Mouse (Mus musculus): ENCODE results near the gene Nek5. TPM values are rescaled to one million over a fixed set of nuclear protein-coding genes. Genes with fewer than 3 reads are reported as not detected.

Nek5 gene
- total RNA-seq, 2 experiments from 2014 or later = not detected

DNA sequence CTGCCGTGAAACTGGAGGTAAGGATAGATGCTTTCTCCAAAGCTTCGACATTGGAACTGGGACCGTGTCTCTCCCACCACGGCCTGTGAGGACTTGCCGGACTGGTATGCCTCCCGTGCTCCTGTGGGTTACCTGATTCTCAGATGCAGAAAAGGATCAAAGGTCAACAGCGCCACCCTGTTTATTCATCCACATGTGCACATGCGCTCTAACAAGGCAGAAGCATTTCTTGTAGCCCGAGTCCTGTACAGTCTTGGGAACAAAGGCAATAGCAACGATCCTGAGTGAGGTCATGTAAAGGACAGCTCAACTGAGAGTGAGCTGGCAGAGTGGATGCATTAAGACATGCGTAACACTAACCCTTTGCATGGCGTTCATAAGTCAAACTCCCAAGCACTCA, 7.2 kb upstream of the Nek5 start:
- no peak for DNase-seq
- intact Hi-C loops (cut with DNase I; ENCODE audit: low total_unique reads) = no loop called here

DNA sequence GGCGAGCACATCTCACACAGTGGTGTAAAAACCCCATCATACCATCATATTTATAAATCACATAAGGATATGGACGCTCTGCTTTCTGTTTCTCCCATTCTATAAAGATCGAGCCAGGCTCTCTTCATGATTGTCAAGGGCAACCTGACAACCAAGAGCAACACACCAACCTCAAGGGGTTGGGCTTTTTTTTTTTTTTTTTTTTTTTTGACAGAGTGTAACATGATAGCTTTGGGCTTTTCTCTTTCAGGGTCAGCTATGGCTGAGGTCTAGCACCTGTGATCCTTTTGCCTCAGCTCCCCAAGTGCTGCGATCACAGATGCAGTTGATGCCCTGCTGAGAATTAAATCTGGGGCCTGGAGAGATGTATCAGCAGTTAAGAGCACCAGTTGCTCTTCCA, 17.8 kb downstream of the Nek5 start:
- no peak for DNase-seq
- intact Hi-C loops (cut with DNase I; ENCODE audit: low total_unique reads) = no loop called here

GRCm38 (mm10) chr8:22091568-22091967, 33.3 kb downstream of the Nek5 start:
- no peak for DNase-seq
- intact Hi-C loops (cut with DNase I; ENCODE audit: low total_unique reads) = no loop called here

DNA sequence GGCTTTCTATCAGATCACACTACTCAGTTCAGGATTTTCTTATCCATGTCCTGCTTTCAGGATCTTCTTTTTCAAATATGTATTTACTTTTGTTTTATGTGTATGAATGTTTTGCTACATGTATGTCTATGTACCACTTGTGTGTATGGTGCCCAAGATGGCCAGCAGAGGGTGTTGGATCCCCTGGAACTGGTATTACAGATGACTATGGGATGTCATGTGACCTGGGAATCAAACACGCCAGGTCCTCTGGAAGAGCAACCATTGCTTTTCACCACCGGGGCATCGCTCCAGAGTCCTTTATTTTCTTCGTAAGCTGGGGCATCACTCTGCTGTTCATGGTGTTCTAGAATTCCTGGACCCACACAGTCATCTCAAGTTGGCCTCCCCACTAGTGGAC, 35.6 kb downstream of the Nek5 start:
- intact Hi-C loops (cut with DNase I; ENCODE audit: low total_unique reads) = no loop called here
- no peak for DNase-seq

- DNase-seq = no peak
- intact Hi-C loops (cut with DNase I; ENCODE audit: low total_unique reads) = no loop called here
Observed at GRCm38 (mm10) chr8:22079313-22080007, 45.4 kb downstream of the Nek5 start.

- no peak for DNase-seq
- intact Hi-C loops (cut with DNase I; ENCODE audit: low total_unique reads) = no loop called here
Observed at GRCm38 (mm10) chr8:22061126-22061525, 63.7 kb downstream of the Nek5 start.

DNA sequence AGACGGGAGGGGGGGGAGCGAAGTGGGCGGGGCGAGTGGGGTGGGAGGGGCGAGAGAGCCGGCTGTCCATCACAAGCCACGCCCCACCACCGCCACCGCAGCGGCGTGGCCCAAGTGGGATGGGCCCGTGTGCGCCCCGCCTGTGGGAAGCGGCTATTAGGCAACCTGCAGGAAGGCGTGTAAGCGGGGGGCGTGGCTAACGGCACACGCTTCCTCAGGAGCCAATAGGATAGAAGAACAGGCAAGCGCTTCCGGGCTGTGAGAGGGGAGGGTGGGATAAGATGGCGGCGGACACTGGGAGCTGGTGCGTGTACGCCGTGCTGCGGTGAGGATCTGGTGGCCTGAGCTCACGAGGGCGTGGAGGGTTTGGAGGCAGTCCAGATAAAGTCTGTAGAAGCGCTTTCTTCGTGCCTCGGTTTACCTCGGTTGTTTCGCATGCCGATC, 64.4 kb downstream of the Nek5 start, which contains the start of gene Alg11:
TSS of gene Alg11 (plus strand) at position 276 of the 444 bp plus-strand sequence.
- intact Hi-C loops (cut with DNase I; ENCODE audit: low total_unique reads) = no loop called here
- DNase-seq = peak; percentile 97

- intact Hi-C loops (cut with DNase I; ENCODE audit: low total_unique reads) = loop anchor here (10.0 kb wide), 1 partner anchor 125 kb away; the partner anchor contains the start of gene Ckap2
- no peak for DNase-seq
Observed at GRCm38 (mm10) chr8:22059821-22060445, 64.9 kb downstream of the Nek5 start, which contains the start of gene Atp7b. TSS of gene Atp7b (minus strand) at chr8:22060305.

DNA sequence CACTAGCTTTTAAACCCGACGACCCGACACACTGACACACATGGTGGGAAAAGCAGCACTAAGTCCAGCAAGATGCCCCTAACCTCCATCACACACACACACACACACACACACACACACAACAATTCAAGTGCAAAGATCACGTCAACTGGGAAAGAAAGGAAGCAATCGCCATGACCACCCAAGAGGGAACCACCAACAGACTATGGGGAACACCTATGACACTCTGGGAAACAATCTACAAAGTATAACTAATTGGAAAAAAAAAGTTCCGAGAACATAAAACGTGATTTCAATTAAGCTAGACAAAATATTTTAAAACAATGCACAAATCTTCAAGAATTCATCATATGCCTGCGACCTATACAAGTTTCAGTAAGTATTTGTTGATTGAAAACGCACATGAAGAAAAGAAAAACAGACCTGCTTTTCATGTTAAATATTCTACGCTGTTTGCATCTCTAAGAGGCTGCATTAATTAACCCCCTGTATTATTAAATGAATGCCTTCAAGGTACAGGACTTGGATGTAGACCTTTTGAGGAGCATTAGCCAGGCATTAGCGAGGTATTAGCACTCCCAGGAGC, 65.6 kb downstream of the Nek5 start:
- intact Hi-C loops (cut with DNase I; ENCODE audit: low total_unique reads) = loop anchor here (10.0 kb wide), 1 partner anchor 126 kb away; the partner anchor contains the start of gene Ckap2
- DNase-seq = no peak

- intact Hi-C loops (cut with DNase I; ENCODE audit: low total_unique reads) = loop anchor here (10.0 kb wide), 1 partner anchor 126 kb away; the partner anchor contains the start of gene Ckap2
- DNase-seq = no peak
Observed at GRCm38 (mm10) chr8:22058368-22058767, 66.5 kb downstream of the Nek5 start.

- DNase-seq = no peak
- intact Hi-C loops (cut with DNase I; ENCODE audit: low total_unique reads) = loop anchor here (10.0 kb wide), 1 partner anchor 128 kb away; the partner anchor contains the start of gene Ckap2
Observed at GRCm38 (mm10) chr8:22056850-22057249, 68.0 kb downstream of the Nek5 start.

DNA sequence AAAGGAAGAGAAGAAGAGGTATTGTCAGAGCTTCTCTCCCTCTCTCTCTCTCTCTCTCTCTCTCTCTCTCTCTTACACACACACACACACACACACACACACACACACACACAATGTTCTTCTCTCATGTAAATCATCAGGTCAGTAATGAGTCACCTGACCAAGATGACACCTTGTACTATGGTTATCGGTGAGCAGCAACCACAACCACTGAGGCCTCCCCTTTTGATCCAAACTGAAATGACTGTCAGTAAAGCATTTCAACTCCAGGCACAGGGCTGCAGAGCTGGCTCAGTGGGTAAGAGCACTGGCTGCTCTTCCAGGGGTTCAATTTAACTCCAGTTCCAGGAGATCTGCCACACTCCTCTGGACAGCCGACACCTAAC, 69.4 kb downstream of the Nek5 start:
- DNase-seq = no peak
- intact Hi-C loops (cut with DNase I; ENCODE audit: low total_unique reads) = loop anchor here (10.0 kb wide), 1 partner anchor 129 kb away; the partner anchor contains the start of gene Ckap2

GRCm38 (mm10) chr8:22054674-22055491, 70.0 kb downstream of the Nek5 start:
- intact Hi-C loops (cut with DNase I; ENCODE audit: low total_unique reads) = loop anchor here (10.0 kb wide), 1 partner anchor 130 kb away; the partner anchor contains the start of gene Ckap2
- DNase-seq = no peak

GRCm38 (mm10) chr8:22047699-22048464, 77.0 kb downstream of the Nek5 start:
- peak; percentile 28 for DNase-seq
- intact Hi-C loops (cut with DNase I; ENCODE audit: low total_unique reads) = loop anchor here (10.0 kb wide), 1 partner anchor 53 kb away; no protein-coding TSS in a partner anchor

GRCm38 (mm10) chr8:22043706-22044105, 81.1 kb downstream of the Nek5 start:
- intact Hi-C loops (cut with DNase I; ENCODE audit: low total_unique reads) = loop anchor here (10.0 kb wide), 1 partner anchor 49 kb away; no protein-coding TSS in a partner anchor
- no peak for DNase-seq

DNA sequence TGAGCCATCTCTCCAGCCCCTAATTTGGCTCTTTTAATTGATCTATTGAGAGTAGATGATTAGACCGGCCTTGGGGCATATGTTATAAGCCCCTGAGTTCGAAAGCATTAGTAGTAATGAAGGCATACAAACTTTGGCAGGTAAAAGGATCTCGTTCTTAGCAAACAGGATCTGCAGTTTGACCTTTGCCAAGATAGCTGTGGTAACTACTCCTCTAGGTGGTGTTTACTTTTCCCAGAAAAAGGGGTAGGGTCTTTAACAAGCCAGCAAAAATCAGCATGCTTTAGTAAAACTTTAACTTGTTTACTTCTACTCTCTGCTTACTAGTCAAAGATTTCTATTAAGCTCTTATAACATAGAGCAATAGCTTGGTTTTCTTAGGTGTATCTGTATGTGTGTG, 82.3 kb downstream of the Nek5 start:
- no peak for DNase-seq
- intact Hi-C loops (cut with DNase I; ENCODE audit: low total_unique reads) = loop anchor here (10.0 kb wide), 1 partner anchor 48 kb away; no protein-coding TSS in a partner anchor

DNA sequence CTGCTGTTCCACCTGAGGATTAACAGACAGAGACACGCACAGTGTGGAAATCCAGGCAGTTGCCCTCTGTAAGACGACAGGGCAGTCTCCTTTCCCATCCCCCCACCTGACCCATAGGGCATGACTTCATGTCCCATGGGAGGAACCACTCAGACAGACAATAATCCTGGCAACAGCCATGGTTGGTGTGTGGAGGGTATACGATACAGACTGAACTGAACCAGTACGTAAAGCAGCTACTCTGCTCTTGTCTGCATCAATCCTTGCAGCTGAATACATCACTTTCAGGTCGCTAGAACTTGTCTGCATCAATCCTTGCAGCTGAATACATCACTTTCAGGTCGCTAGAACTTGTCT, 84.7 kb downstream of the Nek5 start:
- intact Hi-C loops (cut with DNase I; ENCODE audit: low total_unique reads) = loop anchor here (10.0 kb wide), 1 partner anchor 45 kb away; no protein-coding TSS in a partner anchor

DNA sequence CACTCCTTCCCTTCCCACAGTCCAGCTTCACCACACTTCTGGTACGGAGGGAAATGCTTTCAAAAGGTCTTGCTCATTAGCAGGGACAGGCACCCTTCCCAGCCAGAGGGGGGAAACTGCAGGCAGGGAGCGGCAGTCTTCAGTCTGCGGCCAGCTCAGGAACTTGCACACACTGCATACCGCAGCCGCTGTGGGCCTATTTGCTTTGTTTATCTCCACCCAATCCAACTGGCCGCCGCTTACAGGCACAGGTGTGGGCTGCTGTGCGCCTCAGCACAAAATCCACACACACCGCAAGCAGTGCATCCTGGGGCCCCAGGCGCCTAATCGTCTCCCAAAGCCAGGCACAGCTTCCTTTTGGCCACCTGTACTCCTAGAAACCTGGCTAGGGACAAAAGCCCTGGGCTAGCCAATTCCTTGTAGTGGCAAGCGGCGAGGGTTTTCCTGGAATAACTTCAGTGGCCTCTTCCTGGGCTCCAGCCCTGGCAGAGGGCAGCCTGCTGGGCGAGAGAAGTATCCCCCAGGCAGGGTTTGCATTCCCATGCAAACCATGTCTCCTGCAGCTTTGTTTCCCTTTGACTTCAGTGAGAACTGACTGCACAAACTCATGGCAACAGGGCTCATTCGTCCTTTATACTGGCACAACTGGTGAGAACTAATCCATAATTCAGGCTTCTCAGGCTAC, 85.2 kb downstream of the Nek5 start:
- DNase-seq = no peak
- intact Hi-C loops (cut with DNase I; ENCODE audit: low total_unique reads) = loop anchor here (10.0 kb wide), 1 partner anchor 45 kb away; no protein-coding TSS in a partner anchor

More for the DNA sequence above, 84.7 kb downstream of the Nek5 start:
- no peak for DNase-seq

All from gastrocnemius, postnatal 14 days (tissue).